Comparison of ENCODE assay signal across 25 mouse cellular contexts in the genomic region with DNA sequence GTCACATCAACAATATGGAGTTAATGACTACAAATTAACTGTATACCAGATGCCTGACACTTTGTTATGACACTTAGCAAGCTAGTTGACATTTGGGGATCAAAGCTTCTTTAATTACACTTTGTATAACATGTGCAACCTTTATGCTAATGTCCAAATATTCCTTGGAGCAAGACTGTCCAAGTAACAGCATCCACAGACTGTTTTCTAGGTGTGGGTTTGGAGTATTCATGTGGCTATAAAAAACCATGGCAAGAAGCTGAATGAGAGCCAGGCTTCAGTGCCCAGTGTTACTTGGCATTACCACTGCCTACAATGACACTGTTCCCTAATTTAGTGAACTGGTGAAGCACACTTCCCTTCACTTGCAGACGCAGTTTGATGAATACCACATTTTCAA. TPM values are rescaled to one million over a fixed set of nuclear protein-coding genes. Genes with fewer than 3 reads are reported as not detected.
DNase-seq lines count a peak whose midpoint lies in the region; ATAC-seq and TF ChIP-seq lines count a peak whose summit lies in the region.
"Had no signal": no experiment of that assay in that cellular context is flagged by ENCODE, and none has a peak within 500 bp of the region (broad histone marks: within the 10 kb centered on the region; RNA-seq: fewer than 3 reads in every experiment).

No protein-coding gene starts in this region.

- 5% methylated on average over 1 of the region's 1 CpGs for WGBS in cerebellum, adult 2 months
- 66% methylated on average over 1 of the region's 1 CpGs for WGBS in heart, embryonic 10.5 days
- 26% methylated on average over 1 of the region's 1 CpGs for WGBS in forebrain, embryonic 12.5 days
- WGBS in forebrain, postnatal 0 days, result 14% methylated on average over 1 of the region's 1 CpGs

- peak; percentile 82; the same call in 1 of the 2 replicates for ATAC-seq in forebrain, embryonic 12.5 days (ENCODE audit: low FRiP score)
- ATAC-seq in forebrain, postnatal 0 days, result peak; percentile 36
- ATAC-seq: intestine, embryonic 16.5 days had no signal

- H3K4me2 ChIP-seq in forebrain, embryonic 12.5 days, result no peak overlapping the region
- no peak overlapping the region for H3K4me2 ChIP-seq in forebrain, postnatal 0 days (ENCODE audit: low read depth)
- H3K4me2 ChIP-seq: embryonic facial prominence, embryonic 15.5 days; limb, embryonic 12.5 days; liver, embryonic 15.5 days; lung, embryonic 14.5 days; stomach, embryonic 15.5 days had no signal

- H3K9me3 ChIP-seq in heart, embryonic 10.5 days, result no peaks in the 10 kb centered on the region
- H3K9me3 ChIP-seq in forebrain, embryonic 12.5 days, result no peaks in the 10 kb centered on the region
- H3K9me3 ChIP-seq in forebrain, postnatal 0 days (ENCODE audit: low read length), result no peaks in the 10 kb centered on the region
- H3K9me3 ChIP-seq: embryonic facial prominence, embryonic 10.5 days; embryonic facial prominence, embryonic 15.5 days; limb, embryonic 12.5 days; liver, embryonic 15.5 days; stomach, embryonic 15.5 days had no signal

- H3K4me3 ChIP-seq in cerebellum, adult 2 months (replicated peaks; ENCODE audit: insufficient read depth, low read depth, low read length), result no peak overlapping the region
- no peak overlapping the region for H3K4me3 ChIP-seq in heart, embryonic 10.5 days
- H3K4me3 ChIP-seq in forebrain, embryonic 12.5 days (replicated peaks), result no peak overlapping the region
- H3K4me3 ChIP-seq in forebrain, postnatal 0 days (ENCODE audit: low read depth, low read length), result no peak overlapping the region
- H3K4me3 ChIP-seq: embryonic facial prominence, embryonic 10.5 days; embryonic facial prominence, embryonic 15.5 days; limb, embryonic 12.5 days; liver, embryonic 15.5 days; stomach, embryonic 15.5 days had no signal

- no peak overlapping the region for H3K27ac ChIP-seq in cerebellum, adult 2 months (ENCODE audit: insufficient read depth, low read length)
- no peak overlapping the region for H3K27ac ChIP-seq in heart, embryonic 10.5 days
- H3K27ac ChIP-seq in forebrain, embryonic 12.5 days, result no peak overlapping the region
- H3K27ac ChIP-seq in forebrain, postnatal 0 days (ENCODE audit: low read depth, low read length), result no peak overlapping the region
- H3K27ac ChIP-seq: embryonic facial prominence, embryonic 10.5 days; embryonic facial prominence, embryonic 15.5 days; limb, embryonic 12.5 days; liver, embryonic 15.5 days; stomach, embryonic 15.5 days had no signal

- H3K4me1 ChIP-seq in cerebellum, adult 2 months (ENCODE audit: control insufficient read depth, insufficient read depth, low read length), result no peaks in the 10 kb centered on the region
- H3K4me1 ChIP-seq in heart, embryonic 10.5 days, result no peaks in the 10 kb centered on the region
- H3K4me1 ChIP-seq in forebrain, embryonic 12.5 days, result 0 out of 2 replicates have a peak, but pooled peaks cover 4% of the 10 kb centered on the region
- H3K4me1 ChIP-seq in forebrain, postnatal 0 days (ENCODE audit: insufficient read depth), result no peaks in the 10 kb centered on the region
- H3K4me1 ChIP-seq: embryonic facial prominence, embryonic 10.5 days; embryonic facial prominence, embryonic 15.5 days; liver, embryonic 15.5 days; stomach, embryonic 15.5 days had no signal

- peak; percentile 50 to 55 for DNase-seq in cerebellum, postnatal 10 days
- no peak for DNase-seq in cerebellum, adult 2 months
- peak; percentile 13 for DNase-seq in heart, adult 8-10 months (ENCODE audit: low spot score)
- DNase-seq in heart, embryonic 10.5 days (ENCODE audit: low spot score), result no peak
- DNase-seq in forebrain, postnatal 0 days, result peak; percentile 24
- DNase-seq in kidney, adult 8-10 months, result no peak
- DNase-seq: adrenal gland, adult 8-10 months; cerebellum, adult 11 months; cerebellum, adult 9-11 months; gastrocnemius, postnatal 25 days; kidney, postnatal 14 days; lung, embryonic 14.5 days; lung, postnatal 14 days; midbrain, embryonic 14.5 days; right cerebral cortex, postnatal 25 days; thymus, postnatal 14 days had no signal

- H3K36me3 ChIP-seq in heart, embryonic 10.5 days, result no peaks in the 10 kb centered on the region
- no peaks in the 10 kb centered on the region for H3K36me3 ChIP-seq in forebrain, embryonic 12.5 days (replicated peaks)
- no peaks in the 10 kb centered on the region for H3K36me3 ChIP-seq in forebrain, postnatal 0 days (ENCODE audit: insufficient read depth)
- H3K36me3 ChIP-seq: embryonic facial prominence, embryonic 15.5 days; limb, embryonic 12.5 days; liver, embryonic 15.5 days; stomach, embryonic 15.5 days had no signal

- no peak overlapping the region for H3K9ac ChIP-seq in forebrain, embryonic 12.5 days
- H3K9ac ChIP-seq in forebrain, postnatal 0 days, result no peak overlapping the region
- H3K9ac ChIP-seq: embryonic facial prominence, embryonic 15.5 days; limb, embryonic 12.5 days; liver, embryonic 15.5 days; lung, embryonic 14.5 days; stomach, embryonic 15.5 days had no signal

- no peak for TF ChIP-seq CTCF in cerebellum, adult 2 months (IDR thresholded peaks at IDR 0.05; ENCODE audit: borderline replicate concordance, insufficient read depth, low read depth, low read length)
- TF ChIP-seq CTCF in forebrain, postnatal 0 days (IDR thresholded peaks at IDR 0.05; ENCODE audit: low read depth), result no peak

- no peaks in the 10 kb centered on the region; the same call in 1 of the 2 replicates for H3K27me3 ChIP-seq in cerebellum, adult 2 months (ENCODE audit: control insufficient read depth, insufficient read depth, low read length)
- no peaks in the 10 kb centered on the region for H3K27me3 ChIP-seq in heart, embryonic 10.5 days (ENCODE audit: insufficient read depth, poor library complexity, severe bottlenecking)
- no peaks in the 10 kb centered on the region for H3K27me3 ChIP-seq in forebrain, embryonic 12.5 days
- no peaks in the 10 kb centered on the region for H3K27me3 ChIP-seq in forebrain, postnatal 0 days (ENCODE audit: insufficient read depth, low read length)
- H3K27me3 ChIP-seq: CH12.LX; embryonic facial prominence, embryonic 15.5 days; limb, embryonic 12.5 days; liver, embryonic 15.5 days; stomach, embryonic 15.5 days had no signal

- TF ChIP-seq POLR2A in cerebellum, adult 2 months (IDR thresholded peaks at IDR 0.05; ENCODE audit: borderline replicate concordance, insufficient read depth, low read length), result no peak

RNA-seq across cellular contexts. Expression of gene Dach1, which starts 46.5 kb away (rescaled TPM):
- polyA plus RNA-seq in cerebellum, adult 2 months (2012; rRNA removed), result 7.0 and 7.4 TPM in 2 replicates
- total RNA-seq in heart, adult 8-10 months (2022), result 10 to 100 TPM in 1 of 4 experiments, 1 to 10 TPM in 3; 6.6 to 11.3 (median 7.9) TPM
- 3.4 and 4.0 TPM in 2 replicates for polyA plus RNA-seq in heart, embryonic 10.5 days (2016; fragmentation: Nextera tagmentation; extraction: Ambion mirVana)
- 22.5 and 22.8 TPM in 2 replicates for polyA plus RNA-seq in forebrain, embryonic 12.5 days (2016; fragmentation: Nextera tagmentation; extraction: Ambion mirVana)
- total RNA-seq in forebrain, postnatal 0 days (2014; rRNA removed), result 9.3 and 10.6 TPM in 2 replicates
- 3.9 and 5.8 TPM in 2 replicates for polyA plus RNA-seq in forebrain, postnatal 0 days (2015; fragmentation: Nextera tagmentation; extraction: Ambion mirVana)
- total RNA-seq: CH12.LX had no signal
- polyA plus RNA-seq: C2C12 had no signal

Comparison
In these comparisons a context has a peak if more than half of its experiments do, and no peak if none do; other contexts are left out.
1. DNase-seq: peak in cerebellum, postnatal 10 days (2 of 2), heart, adult 8-10 months (single experiment) and forebrain, postnatal 0 days (single experiment); none in cerebellum, adult 2 months (0 of 2), heart, embryonic 10.5 days (single experiment) and kidney, adult 8-10 months (0 of 2).